Mouse (Mus musculus) hindbrain, embryonic 10.5 days (tissue): ENCODE data around the gene Phldb3. TPM values are rescaled to one million over a fixed set of nuclear protein-coding genes. Genes with fewer than 3 reads are reported as not detected.

ENCODE experiments used
- DNase-seq: peaks from one replicate; pipeline ENCODE4 v3.0.0-alpha.2; 2017; ENCODE audit warnings: low spot score
- H3K27ac ChIP-seq: fragments of 300-500 bp; sonication (generic); 2 replicates; pipeline ENCODE4 v1.5.1; 2016; ENCODE audit warnings: mild to moderate bottlenecking, moderate library complexity
- H3K27me3 ChIP-seq: fragments of 300-500 bp; sonication (generic); 2 replicates; pipeline ENCODE4 v1.6.1; 2016; ENCODE audit warnings: mild to moderate bottlenecking; ENCODE audit not compliant: poor library complexity, insufficient read depth, severe bottlenecking
- H3K36me3 ChIP-seq: fragments of 300-500 bp; sonication (generic); 2 replicates; pipeline ENCODE4 v1.6.1; 2016; ENCODE audit warnings: mild to moderate bottlenecking, moderate library complexity
- H3K4me1 ChIP-seq: fragments of 300-500 bp; sonication (generic); replicated peaks from 2 replicates; pipeline ENCODE4 v1.6.1; 2016; ENCODE audit warnings: mild to moderate bottlenecking
- H3K4me3 ChIP-seq: fragments of 300-500 bp; sonication (generic); 2 replicates; pipeline ENCODE4 v1.5.1; 2016; ENCODE audit warnings: mild to moderate bottlenecking, moderate library complexity
- H3K9me3 ChIP-seq: fragments of 300-500 bp; sonication (generic); 2 replicates; pipeline ENCODE4 v1.6.1; 2016; ENCODE audit warnings: mild to moderate bottlenecking, moderate library complexity
- WGBS: fragments of 180-500 bp; shearing (Covaris S2); methylation state at CpG from one replicate; pipeline ENCODE4 v1.1.7; 2016; 5-methylcytosine and 5-hydroxymethylcytosine counted together
- polyA plus RNA-seq: library from polyadenylated mRNA; unstranded; fragments of >200 nt; fragmentation: Nextera tagmentation; extraction: Ambion mirVana; gene quantifications from 2 replicates; pipeline ENCODE4 v1.2.1, GENCODE M21; 2016

Gene Phldb3
- polyA plus RNA-seq: not detected in 2 replicates

GRCm38 (mm10) chr7:24610144-24610878 is at the start of gene Phldb3:
TSS of gene Phldb3 (plus strand) at chr7:24610763.
- H3K27me3 ChIP-seq: peaks cover 75% of the 10 kb centered on the region

GRCm38 (mm10) chr7:24561450-24561849 is 49.1 kb upstream of the Phldb3 start:
- Histone ChIP-seq H3K9me3 (no peaks in the 10 kb centered on the region), H3K27me3 (no peaks in the 10 kb centered on the region), H3K4me1 (no peaks in the 10 kb centered on the region), H3K27ac (no peak overlapping the region), H3K4me3 (no peak overlapping the region), H3K36me3 (peaks cover 94% of the 10 kb centered on the region)
- 96% methylated on average over 4 of the region's 4 CpGs for WGBS
- no peak for DNase-seq

More at GRCm38 (mm10) chr7:24610144-24610878, at the start of gene Phldb3:
- Histone ChIP-seq H3K4me1 (peaks cover 29% of the 10 kb centered on the region), H3K27ac (0 out of 2 replicates have a peak within 1 kb of the TSS, but pooled peaks have one; percentile 23), H3K4me3 (peak within 1 kb of the TSS; percentile 51), H3K36me3 (no peaks in the 10 kb centered on the region), H3K9me3 (no peaks in the 10 kb centered on the region)
- DNase-seq: no peak
- 1% methylated on average over 27 of the region's 27 CpGs for WGBS

- WGBS: 89% methylated on average over 8 of the region's 8 CpGs
- no peaks in the 10 kb centered on the region for H3K9me3 ChIP-seq
- H3K4me3 ChIP-seq: no peak overlapping the region
- no peaks in the 10 kb centered on the region for H3K4me1 ChIP-seq
- DNase-seq: no peak
- no peaks in the 10 kb centered on the region for H3K27me3 ChIP-seq
- no peak overlapping the region for H3K27ac ChIP-seq
- H3K36me3 ChIP-seq: peaks cover 99% of the 10 kb centered on the region
Observed at GRCm38 (mm10) chr7:24563191-24563836, 47.2 kb upstream of the Phldb3 start.

GRCm38 (mm10) chr7:24563837-24564206 is 46.7 kb upstream of the Phldb3 start:
- Histone ChIP-seq H3K4me1 (no peaks in the 10 kb centered on the region), H3K9me3 (no peaks in the 10 kb centered on the region), H3K27ac (no peak overlapping the region), H3K4me3 (no peak overlapping the region), H3K27me3 (no peaks in the 10 kb centered on the region), H3K36me3 (peaks cover 99% of the 10 kb centered on the region)
- no peak for DNase-seq
- 85% methylated on average over 4 of the region's 4 CpGs for WGBS

- H3K4me1 ChIP-seq: no peaks in the 10 kb centered on the region
- no peaks in the 10 kb centered on the region for H3K9me3 ChIP-seq
- no peaks in the 10 kb centered on the region for H3K27me3 ChIP-seq
- H3K4me3 ChIP-seq: no peak overlapping the region
- H3K27ac ChIP-seq: no peak overlapping the region
- WGBS: 66% methylated on average over 6 of the region's 6 CpGs
- peak; percentile 73 for DNase-seq
- peaks cover 99% of the 10 kb centered on the region for H3K36me3 ChIP-seq
Observed at GRCm38 (mm10) chr7:24564607-24565265, 45.8 kb upstream of the Phldb3 start.

- Histone ChIP-seq H3K9me3 (no peaks in the 10 kb centered on the region), H3K27ac (no peak overlapping the region), H3K27me3 (no peaks in the 10 kb centered on the region), H3K4me1 (no peaks in the 10 kb centered on the region), H3K36me3 (peaks cover 99% of the 10 kb centered on the region), H3K4me3 (no peak overlapping the region)
- no peak for DNase-seq
- 94% methylated on average over 11 of the region's 11 CpGs for whole genome bisulfite sequencing
Observed at GRCm38 (mm10) chr7:24565627-24566026, 44.9 kb upstream of the Phldb3 start.

- H3K27ac ChIP-seq: no peak overlapping the region
- WGBS: 95% methylated on average over 9 of the region's 9 CpGs
- H3K9me3 ChIP-seq: no peaks in the 10 kb centered on the region
- peaks cover 99% of the 10 kb centered on the region for H3K36me3 ChIP-seq
- no peaks in the 10 kb centered on the region for H3K4me1 ChIP-seq
- no peaks in the 10 kb centered on the region for H3K27me3 ChIP-seq
- DNase-seq: no peak
- H3K4me3 ChIP-seq: no peak overlapping the region
Observed at GRCm38 (mm10) chr7:24566206-24566605, 44.4 kb upstream of the Phldb3 start.

- no peak overlapping the region for H3K27ac ChIP-seq
- H3K36me3 ChIP-seq: peaks cover 99% of the 10 kb centered on the region
- 0 out of 2 replicates have a peak, but pooled peaks cover 4% of the 10 kb centered on the region for H3K4me1 ChIP-seq
- H3K4me3 ChIP-seq: no peak overlapping the region
- no peak for DNase-seq
- no peaks in the 10 kb centered on the region for H3K27me3 ChIP-seq
- 91% methylated on average over 4 of the region's 4 CpGs for WGBS
- no peaks in the 10 kb centered on the region for H3K9me3 ChIP-seq
Observed at GRCm38 (mm10) chr7:24568512-24568911, 42.1 kb upstream of the Phldb3 start.

GRCm38 (mm10) chr7:24571071-24571470 is 39.5 kb upstream of the Phldb3 start:
- no peak for DNase-seq
- H3K27me3 ChIP-seq: no peaks in the 10 kb centered on the region
- H3K36me3 ChIP-seq: peaks cover 87% of the 10 kb centered on the region
- H3K9me3 ChIP-seq: no peaks in the 10 kb centered on the region
- no peak overlapping the region for H3K27ac ChIP-seq
- peaks cover 13% of the 10 kb centered on the region; the same call in 1 of the 2 replicates for H3K4me1 ChIP-seq
- 86% methylated on average over 4 of the region's 4 CpGs for WGBS
- H3K4me3 ChIP-seq: no peak overlapping the region

GRCm38 (mm10) chr7:24572455-24572854 is 38.1 kb upstream of the Phldb3 start:
- Histone ChIP-seq H3K27ac (no peak overlapping the region), H3K4me1 (peaks cover 13% of the 10 kb centered on the region; the same call in 1 of the 2 replicates), H3K4me3 (no peak overlapping the region), H3K27me3 (no peaks in the 10 kb centered on the region), H3K36me3 (peaks cover 74% of the 10 kb centered on the region), H3K9me3 (no peaks in the 10 kb centered on the region)
- no peak for DNase-seq
- WGBS: 58% methylated on average over 5 of the region's 5 CpGs

GRCm38 (mm10) chr7:24574224-24574796 is 36.3 kb upstream of the Phldb3 start:
- Histone ChIP-seq H3K4me3 (no peak overlapping the region), H3K27me3 (no peaks in the 10 kb centered on the region), H3K36me3 (peaks cover 55% of the 10 kb centered on the region), H3K9me3 (0 out of 2 replicates have a peak, but pooled peaks cover 3% of the 10 kb centered on the region), H3K27ac (no peak overlapping the region), H3K4me1 (peaks cover 13% of the 10 kb centered on the region; the same call in 1 of the 2 replicates)
- 63% methylated on average over 12 of the region's 12 CpGs for WGBS
- DNase-seq: no peak

GRCm38 (mm10) chr7:24577811-24578210 is 32.8 kb upstream of the Phldb3 start:
- 0 out of 2 replicates have a peak, but pooled peaks cover 3% of the 10 kb centered on the region for H3K9me3 ChIP-seq
- DNase-seq: no peak
- WGBS: 94% methylated on average over 10 of the region's 10 CpGs
- H3K27ac ChIP-seq: no peak overlapping the region
- H3K36me3 ChIP-seq: peaks cover 21% of the 10 kb centered on the region
- no peaks in the 10 kb centered on the region for H3K27me3 ChIP-seq
- H3K4me3 ChIP-seq: no peak overlapping the region
- H3K4me1 ChIP-seq: peaks cover 10% of the 10 kb centered on the region; the same call in 1 of the 2 replicates
